9 mouse cellular contexts compared by ENCODE assay signal in the genomic region with DNA sequence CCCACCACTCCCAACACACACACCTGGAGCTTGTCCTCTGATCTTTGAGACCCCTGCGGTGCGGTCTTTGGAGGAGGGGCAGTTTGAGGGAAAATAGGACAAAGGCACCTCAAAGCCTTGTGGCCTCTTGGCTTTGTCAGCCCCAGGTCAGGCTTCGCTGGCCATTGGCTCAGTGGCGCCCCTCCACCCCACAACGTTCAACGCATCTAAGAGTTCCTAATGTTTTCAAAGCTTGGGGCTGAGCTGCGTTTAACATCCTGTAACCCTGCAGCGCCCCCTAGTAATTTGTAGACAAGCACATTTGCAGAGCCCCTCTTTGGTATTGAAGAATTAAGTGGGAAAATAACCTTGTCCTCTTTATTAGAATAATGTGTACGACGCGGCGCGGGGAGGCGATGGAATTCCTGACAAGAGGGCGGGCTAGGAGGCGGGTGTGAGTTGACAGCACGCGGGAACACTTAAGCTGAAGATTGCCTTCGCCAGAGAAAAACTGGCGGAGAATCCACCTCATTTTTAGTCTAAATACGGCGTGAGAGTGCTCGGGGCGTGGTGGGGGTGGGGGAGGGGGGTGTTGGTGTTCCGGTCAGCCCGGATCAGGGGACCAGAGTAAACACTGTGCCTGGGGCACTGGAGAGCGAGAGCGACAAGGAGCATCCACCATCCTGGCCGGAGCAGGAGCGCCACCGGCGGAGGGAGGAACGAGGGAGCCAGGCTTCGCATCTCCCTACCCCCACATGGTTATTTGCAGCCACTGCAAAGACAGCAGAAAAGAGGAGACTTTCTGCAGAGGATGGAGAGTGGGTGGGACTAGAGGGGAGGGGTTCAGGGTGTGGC. TPM values are rescaled to one million over a fixed set of nuclear protein-coding genes. Genes with fewer than 3 reads are reported as not detected.
DNase-seq lines count a peak whose midpoint lies in the region; ATAC-seq and TF ChIP-seq lines count a peak whose summit lies in the region.
"Had no signal": no experiment of that assay in that cellular context is flagged by ENCODE, and none has a peak within 500 bp of the region (broad histone marks: within the 10 kb centered on the region; RNA-seq: fewer than 3 reads in every experiment).

No protein-coding gene starts in this region.

- no peak for TF ChIP-seq POLR2A in ES-Bruce4 (IDR thresholded peaks at IDR 0.05; ENCODE audit: insufficient read depth, low read length)

- H3K27ac ChIP-seq in ES-Bruce4 (ENCODE audit: insufficient read depth, low read length), result peak overlapping the region; percentile 78
- H3K27ac ChIP-seq in lung, embryonic 14.5 days (ENCODE audit: low read depth), result peak overlapping the region; percentile 64

- WGBS in lung, embryonic 14.5 days, result 3% methylated on average over 34 of the region's 34 CpGs

- H3K36me3 ChIP-seq in ES-Bruce4 (ENCODE audit: control insufficient read depth, insufficient read depth, low read length, poor library complexity, severe bottlenecking), result no peaks in the 10 kb centered on the region
- H3K36me3 ChIP-seq in lung, embryonic 14.5 days (ENCODE audit: insufficient read depth), result no peaks in the 10 kb centered on the region

- H3K27me3 ChIP-seq in ES-Bruce4 (ENCODE audit: control insufficient read depth, insufficient read depth, low read length, poor library complexity, severe bottlenecking), result no peaks in the 10 kb centered on the region
- no peaks in the 10 kb centered on the region for H3K27me3 ChIP-seq in lung, embryonic 14.5 days (ENCODE audit: insufficient read depth, low read length)

- peak overlapping the region; percentile 66 for H3K9ac ChIP-seq in ES-Bruce4 (ENCODE audit: low read depth, poor library complexity, severe bottlenecking)
- H3K9ac ChIP-seq in lung, embryonic 14.5 days, result peak overlapping the region; percentile 40

- ATAC-seq in lung, embryonic 14.5 days (ENCODE audit: insufficient read depth), result peak; percentile 63

- peaks cover 8% of the 10 kb centered on the region for H3K4me1 ChIP-seq in ES-Bruce4 (ENCODE audit: control insufficient read depth, insufficient read depth, low read length)
- H3K4me1 ChIP-seq in lung, embryonic 14.5 days (ENCODE audit: insufficient read depth), result peaks cover 19% of the 10 kb centered on the region

- H3K9me3 ChIP-seq in ES-Bruce4 (replicated peaks; ENCODE audit: control insufficient read depth, insufficient read depth, low read length, poor library complexity, severe bottlenecking), result no peaks in the 10 kb centered on the region
- no peaks in the 10 kb centered on the region for H3K9me3 ChIP-seq in lung, embryonic 14.5 days (ENCODE audit: low read depth, low read length)

- peak; percentile 87 for TF ChIP-seq EP300 in ES-Bruce4 (IDR thresholded peaks at IDR 0.05; ENCODE audit: insufficient read depth, low read depth, low read length)

- peak overlapping the region; percentile 77 for H3K4me2 ChIP-seq in lung, embryonic 14.5 days

- DNase-seq in cerebellum, adult 11-12 months, result peak; percentile 82
- DNase-seq in forelimb bud, embryonic 11.5 days (ENCODE audit: low read depth, low spot score), result peak; percentile 62
- peak; percentile 75 for DNase-seq in heart, postnatal 4 days
- DNase-seq in layer of hippocampus, adult 9-10 months (ENCODE audit: low spot score), result peak; percentile 61
- DNase-seq in lung, embryonic 14.5 days, result peak; percentile 89
- peak; percentile 29 for DNase-seq in ovary, postnatal 10 days (ENCODE audit: low spot score)
- peak; percentile 78 for DNase-seq in thymus, postnatal 25 days

- H3K4me3 ChIP-seq in ES-Bruce4 (ENCODE audit: low read depth, low read length), result peak overlapping the region; percentile 45
- peak overlapping the region; percentile 36 for H3K4me3 ChIP-seq in lung, embryonic 14.5 days (ENCODE audit: low read depth, low read length)

- TF ChIP-seq CTCF in ES-Bruce4 (IDR thresholded peaks at IDR 0.05; ENCODE audit: low read depth, low read length), result peak; percentile 62
- peak; percentile 70 for TF ChIP-seq CTCF in lung, embryonic 14.5 days (IDR thresholded peaks at IDR 0.05; ENCODE audit: low read depth)

RNA-seq across cellular contexts. Expression of a gene that starts 28.2 kb away (rescaled TPM):
- polyA plus RNA-seq in ES-Bruce4 (2011; ENCODE audit: insufficient read depth, insufficient read length, low read depth, missing spikeins), result 19.2 and 22.6 TPM in 2 replicates
- total RNA-seq in heart, postnatal 4 days (2021), result not detected
- polyA plus RNA-seq in lung, embryonic 14.5 days (2014; fragmentation: Nextera tagmentation; extraction: Ambion mirVana), result not detected in 2 replicates
- polyA plus RNA-seq: gonadal fat pad, adult 2 months had no signal

RNA-seq across cellular contexts. Expression of a gene that starts 29.0 kb away (rescaled TPM):
- 1.4 and 1.9 TPM in 2 replicates for polyA plus RNA-seq in ES-Bruce4 (2011; ENCODE audit: insufficient read depth, insufficient read length, low read depth, missing spikeins)
- total RNA-seq in heart, postnatal 4 days (2021), result 1 to 10 TPM in 1 of 2 experiments, not detected in 1; 1.3 TPM
- 0.07 TPM in 1 of 2 replicates, not detected in the other for polyA plus RNA-seq in lung, embryonic 14.5 days (2014; fragmentation: Nextera tagmentation; extraction: Ambion mirVana)

RNA-seq across cellular contexts. Expression of a gene that starts 30.7 kb away (rescaled TPM):
- polyA plus RNA-seq in ES-Bruce4 (2011; ENCODE audit: insufficient read depth, insufficient read length, low read depth, missing spikeins), result 132 and 134 TPM in 2 replicates
- 10 to 100 TPM; 77.9 to 96.2 TPM for total RNA-seq in heart, postnatal 4 days (2021)
- polyA plus RNA-seq in lung, embryonic 14.5 days (2014; fragmentation: Nextera tagmentation; extraction: Ambion mirVana), result 75.4 and 82.2 TPM in 2 replicates

RNA-seq across cellular contexts. Expression of a gene that starts 56.0 kb away (rescaled TPM):
- polyA plus RNA-seq in ES-Bruce4 (2011; ENCODE audit: insufficient read depth, insufficient read length, low read depth, missing spikeins), result 31.8 and 42.7 TPM in 2 replicates
- 10 to 100 TPM; 89.8 to 90.8 TPM for total RNA-seq in heart, postnatal 4 days (2021)
- 162 and 168 TPM in 2 replicates for polyA plus RNA-seq in lung, embryonic 14.5 days (2014; fragmentation: Nextera tagmentation; extraction: Ambion mirVana)

RNA-seq across cellular contexts. Expression of a gene that starts 56.6 kb away (rescaled TPM):
- 112 and 129 TPM in 2 replicates for polyA plus RNA-seq in ES-Bruce4 (2011; ENCODE audit: insufficient read depth, insufficient read length, low read depth, missing spikeins)
- 10 to 100 TPM; 74.3 to 77.1 TPM for total RNA-seq in heart, postnatal 4 days (2021)
- polyA plus RNA-seq in lung, embryonic 14.5 days (2014; fragmentation: Nextera tagmentation; extraction: Ambion mirVana), result 29.7 and 31.3 TPM in 2 replicates

Comparison
In these comparisons a context has a peak if more than half of its experiments do, and no peak if none do; other contexts are left out.
1. Peak in every context shown above with its lines: DNase-seq, ATAC-seq, H3K4me3 ChIP-seq and H3K27ac ChIP-seq.
2. DNase-seq: peak in every context shown above with its lines; median percentile 89 in lung, embryonic 14.5 days; 82 in cerebellum, adult 11-12 months; 78 in thymus, postnatal 25 days; 75 in heart, postnatal 4 days; 62 in forelimb bud, embryonic 11.5 days; 61 in layer of hippocampus, adult 9-10 months; 29 in ovary, postnatal 10 days.
3. RNA of a gene that starts 28.2 kb away (polyA plus RNA-seq): 19.2 to 22.6 TPM in ES-Bruce4; not detected in lung, embryonic 14.5 days; every median in the first group is over 10 times any median in the second.